Mouse (Mus musculus) urinary bladder, postnatal 10 days (tissue): ENCODE results near the gene Frs2.
"Not testable (repeated sequence)": the region's sequence is repeated elsewhere in the genome, so short reads cannot be mapped to it uniquely, and the experiment has no call there.

ENCODE experiments used
- DNase-seq: peaks from one replicate; pipeline ENCODE4 v3.0.0; 2022; ENCODE audit warnings: low spot score

The Frs2 gene

DNA sequence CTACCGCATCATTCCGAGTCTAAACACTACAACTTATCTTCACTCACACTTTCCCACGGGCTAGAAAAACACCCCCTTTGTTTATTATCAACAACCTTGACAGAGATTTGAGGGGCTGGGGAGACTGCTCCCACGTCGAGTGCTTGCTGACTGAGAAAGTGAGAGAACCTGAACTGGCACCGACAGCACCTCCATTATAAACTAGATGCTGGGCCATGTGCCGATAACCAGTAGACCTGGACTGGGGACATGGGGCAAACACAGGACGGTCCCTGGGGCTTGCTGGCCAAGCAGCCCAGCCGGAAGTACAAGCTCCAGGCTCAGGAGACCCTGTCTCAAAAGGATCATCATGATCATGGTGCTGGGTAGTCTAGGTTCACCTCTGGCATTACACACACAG, 1.9 kb downstream of the Frs2 start:
- DNase-seq: no peak

DNA sequence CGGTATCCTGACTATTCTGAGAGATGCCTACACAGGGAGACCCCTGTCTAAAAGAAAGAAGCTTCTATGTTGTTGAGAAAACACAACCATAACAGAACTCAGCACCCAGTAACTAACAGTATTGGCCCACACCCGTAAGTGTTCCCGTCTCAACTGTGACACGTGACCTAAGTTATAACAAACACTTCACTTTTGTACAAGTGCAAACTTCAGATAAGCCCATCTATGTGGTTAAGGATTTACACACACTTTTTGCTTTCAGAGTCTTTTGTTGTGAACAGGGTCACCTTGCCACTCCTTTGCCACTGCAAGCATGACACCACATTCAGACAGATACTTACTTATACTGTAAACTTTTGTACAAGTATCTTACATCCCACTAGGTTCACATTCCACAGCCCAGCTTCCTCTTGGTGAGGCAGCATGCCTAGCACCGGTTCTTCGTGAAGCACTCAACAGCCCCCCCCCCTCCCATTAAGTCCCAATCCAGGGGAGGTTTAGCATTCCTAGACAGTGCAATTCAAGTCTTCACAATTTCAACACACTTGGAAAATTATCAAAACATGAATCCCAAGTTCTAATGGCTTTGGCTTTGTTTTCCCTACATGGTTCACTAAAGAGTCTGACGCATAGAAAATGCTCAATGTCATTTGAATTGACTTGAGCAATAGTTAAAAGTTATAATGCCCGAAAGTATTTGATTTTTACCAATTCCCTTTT, 2.6 kb downstream of the Frs2 start:
- no peak for DNase-seq

DNA sequence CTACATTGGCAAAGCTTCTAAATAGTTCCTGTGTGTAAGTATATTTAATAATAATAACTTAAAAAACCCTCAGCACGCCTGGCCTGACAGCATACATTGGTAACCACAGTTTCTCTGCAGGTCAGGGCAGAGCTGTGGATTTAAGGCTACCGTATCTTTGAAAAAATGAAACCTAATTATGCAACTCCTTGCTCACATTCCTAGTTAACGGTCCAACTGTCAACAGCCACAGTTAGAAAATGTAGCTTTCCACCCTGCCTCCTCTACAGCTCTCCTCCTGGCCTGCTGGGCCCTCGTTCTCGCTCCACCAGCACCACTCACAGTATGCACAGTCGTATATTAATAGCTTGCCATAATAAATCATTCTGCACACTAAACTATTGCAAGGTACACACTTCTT, 3.7 kb downstream of the Frs2 start:
- no peak for DNase-seq

DNA sequence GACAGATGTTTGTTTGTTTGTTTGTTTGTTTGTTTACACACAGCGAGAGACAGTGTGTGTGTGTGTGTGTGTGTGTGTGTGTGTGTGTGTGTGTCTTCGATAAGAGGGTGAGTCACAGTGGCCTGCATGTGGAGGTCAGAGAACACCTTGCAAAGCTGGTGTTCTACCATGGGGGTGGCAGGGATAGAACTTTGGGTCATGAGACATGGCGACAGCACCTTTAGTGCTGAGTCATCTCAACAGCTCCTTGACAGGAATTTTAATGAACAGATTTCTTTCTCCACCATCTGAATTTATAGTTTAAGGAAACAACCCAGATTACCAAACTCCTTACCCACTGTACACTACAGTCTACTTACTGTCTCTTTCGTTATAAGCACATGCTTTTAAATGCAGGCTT, 4.3 kb downstream of the Frs2 start:
- no peak for DNase-seq

DNA sequence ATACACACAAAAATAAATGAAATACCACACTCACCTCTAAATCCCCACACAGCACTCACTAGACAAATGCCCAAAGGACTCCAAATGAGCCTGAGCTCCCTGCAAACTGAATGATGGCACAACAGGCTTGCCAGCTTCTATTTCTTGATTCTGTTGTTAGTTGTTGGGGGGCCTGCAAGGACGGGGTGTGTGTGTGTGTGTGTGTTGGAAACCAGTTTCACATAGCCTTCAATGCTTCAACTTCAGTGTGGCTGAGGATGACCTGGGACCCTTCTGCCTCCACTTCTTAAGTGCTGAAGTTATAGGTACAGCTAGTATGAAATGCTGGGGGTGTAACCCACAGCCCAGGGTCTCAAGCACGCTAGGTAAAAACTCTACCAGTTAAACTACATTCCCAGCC, 5.0 kb downstream of the Frs2 start:
- DNase-seq: no peak

DNA sequence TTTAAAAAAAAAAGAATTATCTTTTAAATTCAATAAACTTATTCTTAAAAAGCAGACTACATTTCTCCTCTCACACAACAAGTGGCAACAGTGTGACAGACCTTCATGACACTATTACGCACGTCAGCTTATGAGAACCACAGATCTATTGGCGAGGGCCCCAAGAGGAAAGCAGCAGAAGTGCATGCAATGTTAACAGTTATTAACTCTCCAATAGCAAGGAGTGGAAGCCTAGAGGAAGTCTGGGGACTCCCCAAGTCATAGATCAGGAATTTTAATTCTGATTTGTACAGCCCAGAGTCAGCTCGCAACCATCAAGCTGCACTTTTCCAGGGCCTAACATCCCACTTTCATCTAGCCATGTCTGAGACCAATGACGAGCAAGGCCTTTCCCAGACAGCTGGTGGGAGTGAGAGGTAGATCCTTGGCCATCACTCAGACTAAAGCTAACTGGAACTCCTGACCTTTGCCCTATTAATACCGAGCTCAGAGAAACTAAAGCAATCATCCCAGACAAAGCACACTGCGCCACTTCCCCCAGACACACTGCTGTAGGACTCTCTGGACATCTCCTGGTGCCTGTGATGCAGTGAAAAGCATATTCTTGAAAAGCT, 6.3 kb downstream of the Frs2 start:
- no peak for DNase-seq

DNA sequence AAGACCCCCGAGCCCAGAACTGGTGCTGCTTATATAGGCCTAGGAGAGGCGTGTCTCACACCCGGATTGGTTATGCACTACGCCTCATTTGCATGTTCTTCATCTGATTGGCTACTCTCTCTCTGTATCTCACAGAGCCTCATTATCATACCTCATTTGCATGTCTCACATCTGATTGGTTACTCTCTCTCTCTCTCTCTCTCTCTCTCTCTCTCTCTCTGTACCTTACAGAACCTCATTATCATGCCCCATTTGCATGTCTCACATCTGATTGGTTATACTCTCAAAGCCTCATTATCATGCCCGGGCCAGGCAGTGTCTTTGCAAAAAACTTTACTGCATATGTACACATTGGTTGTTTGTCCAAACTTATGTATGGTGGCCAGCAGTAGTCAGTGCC, 16.8 kb downstream of the Frs2 start:
- DNase-seq: not testable (repeated sequence)

DNA sequence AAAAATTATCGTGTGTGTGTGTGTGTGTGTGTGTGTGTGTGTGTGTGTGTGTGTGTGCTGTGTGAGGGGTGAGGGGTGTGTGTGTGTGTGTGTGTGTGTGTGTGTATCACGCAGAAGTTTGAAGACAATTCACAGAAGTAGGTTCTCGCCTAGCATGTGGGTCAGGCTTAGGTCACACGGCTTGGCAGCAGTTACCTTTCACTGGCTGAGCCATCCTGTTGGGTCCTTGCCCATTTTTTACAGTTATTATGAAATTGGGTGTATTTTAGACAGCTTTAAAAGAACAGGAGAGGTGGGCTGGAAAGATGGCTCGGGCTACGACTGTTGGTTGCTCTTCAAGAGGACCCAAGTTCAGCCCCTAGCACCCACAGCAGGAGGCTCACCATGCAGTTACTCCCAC, 18.3 kb downstream of the Frs2 start:
- DNase-seq: no peak

DNA sequence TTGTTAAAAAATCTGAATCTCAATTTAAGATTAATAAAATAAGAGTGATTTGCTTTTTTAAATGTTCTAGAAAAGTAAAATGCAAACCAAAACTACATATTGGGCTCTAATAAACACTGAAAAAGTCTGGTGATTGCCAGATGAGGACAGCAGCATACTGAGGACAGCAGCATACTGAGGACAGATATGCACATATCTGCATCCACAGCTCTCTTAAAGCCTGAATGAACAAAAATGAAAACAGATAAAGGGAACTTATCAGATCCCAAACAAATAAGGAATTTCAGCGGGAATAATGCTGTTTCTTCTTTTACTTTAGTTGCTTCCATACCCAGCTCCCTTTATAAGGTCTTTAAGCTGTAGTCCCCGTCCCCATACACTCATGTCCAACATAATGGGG, 19.6 kb downstream of the Frs2 start:
- no peak for DNase-seq

DNA sequence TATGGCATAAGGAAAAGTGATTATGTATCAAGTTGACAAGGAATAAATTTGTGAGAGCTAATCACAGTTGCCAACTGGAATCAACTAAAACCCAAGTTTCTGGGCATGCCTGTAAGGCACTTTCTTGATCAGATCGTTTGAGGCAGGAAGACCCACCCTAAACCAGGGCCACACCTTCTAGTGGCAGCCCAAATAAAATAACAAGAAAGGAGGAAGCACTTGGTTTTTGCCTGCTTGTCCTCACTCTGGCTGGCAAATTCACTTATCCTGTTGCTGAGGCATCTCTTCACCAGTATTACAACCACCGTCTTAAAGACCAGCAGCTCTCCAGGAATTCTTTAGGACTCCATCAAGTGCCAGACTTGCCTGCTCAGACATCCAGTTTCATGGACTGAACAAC, 20.9 kb downstream of the Frs2 start:
- DNase-seq: no peak

DNA sequence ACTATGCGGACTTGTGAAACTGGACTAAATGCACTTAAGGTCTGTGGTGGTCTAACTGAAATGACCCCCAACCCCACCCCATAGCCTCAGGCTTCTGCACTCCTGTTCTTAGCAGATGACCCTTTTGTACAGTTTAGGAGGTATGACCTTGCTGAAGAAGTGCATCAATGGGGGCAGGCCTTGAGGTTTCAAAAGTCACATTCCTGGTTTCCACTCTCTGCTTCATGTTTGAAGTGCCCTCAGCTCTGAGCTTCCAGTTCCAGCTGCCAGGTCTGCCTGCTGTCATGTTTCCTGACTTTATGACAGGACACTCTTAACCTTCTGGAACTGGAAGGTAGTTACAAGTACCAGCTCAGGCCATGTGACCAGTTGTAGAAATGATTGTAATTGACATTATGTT, 21.6 kb downstream of the Frs2 start:
- no peak for DNase-seq

DNA sequence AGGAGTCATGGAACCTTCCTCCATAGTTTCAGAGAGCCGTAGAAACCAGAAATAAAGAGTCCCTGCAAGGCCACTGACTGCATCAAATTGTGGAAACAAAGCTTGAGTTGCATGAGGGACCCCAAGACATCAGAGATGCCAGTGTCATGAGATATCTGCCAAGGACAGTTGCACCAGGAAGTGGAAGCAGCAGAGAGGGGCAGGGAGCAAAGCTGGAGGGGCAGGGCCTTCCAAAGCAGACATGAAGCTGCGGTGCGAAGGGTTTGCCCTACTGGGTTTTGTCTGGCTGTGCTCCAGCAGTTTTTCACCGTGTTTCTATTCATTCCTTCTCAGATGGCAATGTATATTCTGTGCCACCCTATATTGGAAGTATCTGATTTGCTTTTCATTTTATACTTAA, 22.1 kb downstream of the Frs2 start:
- no peak for DNase-seq

DNA sequence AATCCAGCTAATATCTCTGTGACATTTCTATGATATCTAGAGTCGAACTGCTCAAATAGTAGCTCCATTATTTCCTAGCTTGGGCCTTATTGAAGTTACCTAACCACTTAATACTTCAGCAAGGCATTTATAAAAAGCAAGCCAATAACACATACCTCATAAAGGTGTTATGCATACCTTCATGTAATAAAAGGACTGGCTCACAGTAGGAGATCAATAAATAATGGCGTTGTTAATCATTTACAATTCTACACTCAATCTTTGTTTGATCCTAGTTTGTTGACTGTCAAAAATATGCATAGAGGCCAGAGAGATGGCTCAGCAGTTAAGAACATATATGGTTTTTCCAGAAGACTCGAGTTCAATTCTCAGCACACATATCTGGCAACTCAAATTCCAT, 26.9 kb downstream of the Frs2 start:
- no peak for DNase-seq

DNA sequence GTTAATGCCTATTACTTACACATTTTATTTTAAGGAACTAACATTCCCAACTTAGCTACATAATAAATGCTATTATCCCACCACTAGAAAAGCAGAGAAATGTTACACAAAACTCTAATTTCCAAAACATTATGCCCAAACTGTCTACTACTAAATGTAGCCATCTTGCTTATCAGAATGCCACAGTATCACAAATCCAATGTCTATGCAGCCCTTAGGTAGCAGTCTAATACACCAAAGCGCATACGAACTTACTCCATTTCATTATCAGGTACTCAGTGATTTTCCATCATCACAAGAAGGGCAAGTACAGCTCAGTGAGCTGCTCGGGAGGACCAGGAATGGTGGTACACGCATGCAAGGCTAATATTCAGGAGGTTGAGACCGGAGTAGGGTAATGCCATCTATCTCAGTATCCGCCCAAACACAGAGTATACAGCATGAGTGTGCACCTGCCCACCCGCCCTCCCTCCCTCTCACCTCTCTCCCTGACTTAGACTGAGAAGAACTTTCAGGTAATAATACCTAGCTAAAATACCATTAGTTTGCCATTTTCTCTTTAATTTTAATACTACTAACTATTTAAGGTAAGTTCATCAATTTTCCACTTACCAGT, 28.2 kb downstream of the Frs2 start:
- DNase-seq: no peak

DNA sequence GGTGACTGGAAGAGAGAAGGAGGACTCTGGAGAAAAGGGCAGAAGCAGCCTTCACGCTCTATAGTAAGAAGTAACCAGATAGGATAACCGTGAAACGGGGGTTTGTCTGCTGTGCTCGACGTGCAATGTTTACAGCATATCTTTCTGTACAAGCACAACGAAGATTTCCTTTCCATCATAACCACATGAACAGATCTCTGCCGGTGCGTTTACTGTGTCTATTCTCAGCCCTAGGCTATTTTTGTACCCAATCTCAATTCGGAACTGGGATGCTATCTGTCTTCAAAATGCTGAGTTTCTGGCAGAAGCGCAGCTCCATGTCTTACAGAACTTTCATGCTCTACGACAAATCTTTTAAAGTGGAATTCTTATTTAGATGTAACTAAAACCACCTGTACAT, 28.8 kb downstream of the Frs2 start:
- no peak for DNase-seq

DNA sequence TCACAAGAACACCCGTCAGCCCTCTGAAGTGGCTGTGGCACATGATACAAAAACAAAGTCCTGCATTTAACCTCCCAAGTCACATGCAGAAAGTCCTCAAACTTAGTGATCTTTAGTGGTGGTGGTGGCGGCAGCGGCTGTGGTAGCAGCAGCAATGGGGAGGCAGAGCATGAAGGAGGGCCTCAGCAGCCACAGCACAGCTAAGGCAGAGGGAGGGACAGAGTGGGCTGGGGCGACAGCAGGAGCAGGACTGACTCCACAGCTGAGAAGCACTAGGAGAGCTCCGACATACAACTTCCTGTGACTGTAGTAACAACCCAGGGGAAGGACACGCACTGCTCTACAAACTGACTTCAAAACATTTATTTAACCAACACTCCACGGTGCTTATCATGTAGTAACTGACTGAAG, 29.9 kb downstream of the Frs2 start:
- DNase-seq: no peak

DNA sequence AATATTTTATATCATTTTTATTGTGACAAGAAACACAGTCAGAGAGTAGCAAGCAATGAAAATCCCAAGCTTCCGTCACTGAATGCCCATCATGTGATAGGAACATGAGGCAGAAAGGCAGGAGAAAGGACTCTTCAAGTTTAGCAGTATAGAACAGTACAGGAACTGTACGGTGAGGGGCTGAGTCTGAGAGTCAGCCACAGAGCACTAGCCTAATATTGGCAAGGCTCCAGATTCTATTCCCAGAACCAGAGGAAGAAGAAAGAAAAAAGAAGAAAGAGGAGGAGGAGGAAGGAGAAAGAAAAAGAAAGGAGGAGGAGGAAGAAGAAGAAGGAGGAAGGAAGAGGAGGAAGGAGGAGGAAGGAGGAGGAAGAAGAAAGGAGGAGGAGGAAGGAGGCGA, 32.7 kb downstream of the Frs2 start:
- no peak for DNase-seq

DNA sequence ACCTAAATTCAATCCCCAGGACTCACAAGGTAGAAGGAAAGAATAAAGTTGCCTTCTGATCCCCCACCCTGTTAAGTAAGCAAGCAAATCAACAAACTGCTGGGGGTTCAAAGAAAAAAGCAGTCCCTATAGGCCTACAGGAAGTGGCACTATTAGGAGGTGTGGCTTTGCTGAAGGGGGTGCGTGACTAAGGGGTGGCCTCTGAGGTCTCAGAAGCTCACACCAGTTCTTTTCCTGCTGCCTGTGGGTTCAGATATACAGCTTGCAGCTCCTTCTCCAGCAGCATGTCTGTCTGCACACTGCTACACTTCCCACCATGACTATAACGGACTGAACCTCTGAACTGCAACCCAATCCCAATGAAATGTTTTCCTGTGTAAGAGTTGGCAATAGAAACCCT, 35.8 kb downstream of the Frs2 start:
- DNase-seq: no peak

DNA sequence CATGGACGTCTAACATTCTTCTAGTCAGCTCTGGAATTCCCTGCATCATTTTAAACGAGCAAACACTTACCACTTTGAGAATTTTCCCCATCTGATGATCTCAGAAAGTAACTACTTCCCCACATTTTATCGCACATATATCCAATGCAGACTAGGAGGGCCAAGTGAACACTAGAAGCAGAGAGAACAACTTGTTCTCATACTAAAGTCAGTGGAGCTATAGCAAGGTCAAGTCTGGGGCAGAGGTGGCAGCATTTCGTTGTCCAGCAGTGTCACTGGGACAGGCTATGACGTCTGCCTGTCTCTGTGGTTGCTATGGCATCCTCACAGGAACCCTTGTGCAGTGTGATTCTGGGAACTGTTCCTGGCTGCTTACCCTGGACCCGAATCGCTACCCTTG, 36.9 kb downstream of the Frs2 start:
- DNase-seq: no peak

DNA sequence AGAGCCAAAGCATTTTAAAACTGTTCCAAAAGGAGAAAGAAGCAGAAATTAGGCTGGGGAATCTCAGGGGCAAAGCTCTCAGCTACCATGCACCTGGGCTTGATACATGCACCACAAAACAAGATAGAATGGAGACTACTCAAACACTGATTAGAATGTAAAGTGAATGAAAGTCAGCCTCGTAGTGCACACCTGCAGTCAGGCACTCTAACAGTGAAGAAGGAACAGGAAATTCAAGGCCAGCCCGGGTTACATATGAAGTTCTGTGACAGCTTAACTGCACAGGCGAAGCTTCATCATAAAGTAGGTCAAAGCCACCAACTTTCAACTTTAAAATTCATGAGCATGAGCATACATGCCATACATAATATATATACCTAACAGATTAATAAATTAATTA, 38.1 kb downstream of the Frs2 start:
- no peak for DNase-seq

DNA sequence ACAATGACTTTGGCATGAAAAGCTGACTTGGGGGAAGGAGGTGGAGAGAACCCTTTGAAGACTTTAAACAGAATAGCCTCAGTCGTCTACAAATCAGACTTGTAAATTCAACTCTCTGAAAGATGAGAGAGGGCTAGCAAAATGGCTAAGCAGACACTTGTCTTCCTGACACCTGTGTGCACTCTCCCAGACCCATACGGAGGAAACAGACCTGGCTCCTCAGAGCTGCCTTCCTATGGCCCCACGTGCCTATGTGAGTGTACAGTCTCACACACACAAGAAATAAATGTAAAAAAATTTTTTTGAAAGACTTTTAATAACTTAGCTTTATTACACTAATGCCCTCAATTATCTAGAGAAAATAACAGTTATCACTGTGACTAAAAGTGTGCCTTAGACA, 41.6 kb downstream of the Frs2 start:
- no peak for DNase-seq

DNA sequence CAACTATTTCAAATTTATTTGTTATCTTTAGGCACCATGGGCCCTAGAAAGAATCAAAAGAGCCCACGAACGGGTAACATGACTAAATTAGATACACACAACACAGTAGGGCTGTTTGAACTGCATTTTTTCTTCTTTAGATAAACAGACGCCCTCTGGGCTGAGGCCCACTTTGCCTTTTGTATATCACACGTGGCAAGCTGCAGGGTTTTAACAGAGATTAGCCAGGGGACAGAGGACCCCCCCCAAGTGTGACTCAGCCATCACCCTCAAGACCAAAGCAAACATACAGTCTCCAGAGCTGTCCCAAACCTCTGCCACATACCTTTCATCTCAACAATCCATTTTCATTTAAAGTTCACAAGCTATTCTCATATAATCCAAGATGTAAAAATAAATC, 42.1 kb downstream of the Frs2 start:
- no peak for DNase-seq

DNA sequence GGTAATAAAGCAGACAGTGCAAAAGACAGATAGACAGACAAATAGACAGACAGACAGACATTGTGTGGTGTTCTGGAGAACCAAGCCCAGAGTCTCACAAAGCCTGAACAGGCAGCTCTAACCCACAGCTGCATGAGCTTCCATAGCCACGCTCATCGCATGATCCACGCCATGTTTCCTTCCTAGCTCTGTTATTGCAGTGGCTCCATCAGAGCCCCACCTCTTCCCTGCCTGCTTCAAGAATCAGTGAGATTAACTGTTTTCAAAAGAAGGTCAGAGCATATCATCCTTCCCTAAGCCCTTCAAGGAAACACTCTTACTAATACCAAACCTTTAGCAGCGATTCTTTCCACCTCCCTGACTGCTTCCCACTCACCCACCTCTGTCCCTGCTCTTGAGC, 43.3 kb downstream of the Frs2 start:
- no peak for DNase-seq
